Mouse (Mus musculus) urinary bladder, adult 2 months (tissue): ENCODE measurements at regions not wholly inside any gene's neighbourhood (a gene's known extent, or its start where the extent isn't known, plus 50 kb on each side); places are given as distances from the start of the nearest gene placed in this dataset.

Experiments
- DNase-seq: peaks from one replicate; pipeline ENCODE4 v3.0.0; 2022; ENCODE audit warnings: low spot score

- DNase-seq: no peak
Measured at GRCm38 (mm10) chr7:124455659-124456058, 473.0 kb downstream of the Hs3st4 start.

GRCm38 (mm10) chr7:124487326-124487725 lies 504.7 kb downstream of the Hs3st4 start:
- no peak for DNase-seq

GRCm38 (mm10) chr7:124491109-124491793 lies 508.6 kb downstream of the Hs3st4 start:
- DNase-seq: no peak

DNA sequence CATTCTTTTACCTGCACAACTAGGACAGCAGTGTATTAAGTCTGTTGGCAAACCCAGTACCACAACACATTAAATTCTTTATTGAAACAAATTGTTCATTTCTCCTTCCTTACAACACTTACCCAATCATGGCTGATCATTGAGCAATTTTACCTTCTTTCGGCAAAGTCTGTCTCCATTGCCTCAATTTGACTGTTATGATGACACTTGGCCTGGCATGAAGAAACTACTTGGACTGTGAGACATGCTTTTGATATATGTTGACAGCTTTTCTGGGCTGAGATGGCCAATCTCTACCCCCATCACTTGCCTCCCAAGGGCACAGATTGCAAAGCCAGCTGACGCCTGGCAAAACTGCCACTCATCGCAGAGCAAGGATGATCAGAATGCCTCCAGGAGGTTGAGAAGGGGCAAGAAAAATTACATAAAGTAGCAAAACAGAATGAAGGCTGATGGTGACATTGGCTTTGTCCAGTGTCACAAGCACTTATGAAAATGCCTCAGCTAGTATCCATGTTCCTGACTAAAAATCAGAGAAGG lies 509.3 kb downstream of the Hs3st4 start:
- DNase-seq: no peak

DNA sequence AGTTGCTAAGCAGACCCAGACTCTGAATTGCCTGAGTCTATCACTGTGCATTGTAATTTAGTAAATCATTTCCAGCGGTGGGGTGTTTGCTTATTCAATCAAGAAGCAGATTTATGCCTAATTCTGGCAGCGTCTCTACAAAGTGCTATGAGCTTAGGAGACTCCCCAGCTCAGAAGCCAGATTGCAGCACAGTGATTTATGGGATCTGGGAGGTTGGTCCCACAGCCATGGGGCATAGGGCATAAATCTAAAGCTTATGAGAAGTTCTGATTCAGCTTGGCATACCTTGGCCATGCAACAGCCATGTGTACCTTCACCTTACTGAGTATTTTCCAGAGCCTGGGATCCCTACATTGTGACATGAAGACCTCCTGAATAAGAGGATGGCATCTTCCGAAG lies 518.0 kb downstream of the Hs3st4 start:
- no peak for DNase-seq

- DNase-seq: no peak
Measured at GRCm38 (mm10) chr7:124502760-124503159, 520.1 kb downstream of the Hs3st4 start.

DNA sequence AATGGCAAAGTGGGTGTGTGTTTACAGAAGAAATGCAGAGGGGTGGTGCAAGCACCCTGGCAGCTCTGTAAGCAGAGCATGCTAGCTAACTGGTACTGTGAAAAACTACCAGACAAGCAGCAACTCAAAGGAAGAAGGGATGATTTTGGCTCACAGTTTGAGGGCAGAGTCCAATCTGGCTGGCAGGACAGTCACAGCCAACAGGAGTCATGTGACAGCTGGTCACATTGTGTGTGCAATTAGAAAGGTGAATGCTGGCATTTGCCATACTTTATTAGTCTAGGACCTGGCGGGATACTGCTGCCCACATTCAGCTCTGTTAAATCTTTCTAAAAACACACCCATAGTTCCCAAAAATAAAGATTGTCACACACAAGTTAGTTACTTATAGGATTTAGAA lies 566.4 kb downstream of the Hs3st4 start:
- no peak for DNase-seq

GRCm38 (mm10) chr7:124557213-124557612 lies 574.5 kb downstream of the Hs3st4 start:
- DNase-seq: no peak

DNA sequence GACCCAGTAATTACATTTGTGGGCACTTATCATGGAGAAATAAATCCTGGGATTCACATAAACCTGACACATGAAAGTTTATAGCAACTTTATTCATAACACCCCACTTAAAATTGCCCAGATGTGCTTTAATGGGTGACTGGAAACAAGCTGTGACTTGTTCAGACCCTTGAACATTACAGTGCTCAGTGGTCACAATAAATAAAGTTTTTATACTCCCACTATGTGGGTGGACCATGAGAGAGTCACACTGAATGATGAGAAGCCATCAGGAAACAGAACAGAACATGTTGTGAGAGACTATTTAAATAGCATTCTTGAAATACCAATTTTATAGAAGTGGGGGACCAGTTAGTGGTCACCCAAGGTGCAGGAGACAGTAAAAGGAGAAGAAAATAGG lies 588.1 kb downstream of the Hs3st4 start:
- DNase-seq: no peak

DNA sequence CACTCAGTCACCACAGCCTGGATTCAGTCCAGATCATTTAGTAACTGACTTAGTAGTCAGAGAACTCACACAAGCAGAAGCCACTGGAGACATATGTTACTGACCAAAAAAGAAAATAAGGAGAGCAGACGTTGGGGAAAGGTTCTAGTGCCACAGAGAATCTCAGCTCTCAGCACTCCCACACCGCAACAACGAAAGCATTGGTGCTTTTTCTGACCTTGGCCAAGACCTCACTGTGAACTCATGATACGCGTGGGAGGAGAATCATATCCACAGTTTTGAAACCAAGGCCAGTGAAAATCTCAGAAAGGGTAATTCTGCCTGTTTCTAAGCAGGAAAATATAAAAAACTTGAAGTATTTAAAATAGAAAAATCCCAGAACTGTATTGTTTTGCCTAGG lies 591.0 kb downstream of the Hs3st4 start:
- DNase-seq: no peak

- no peak for DNase-seq
Measured at GRCm38 (mm10) chr7:124581342-124581741, 598.7 kb downstream of the Hs3st4 start.

- DNase-seq: no peak
Measured at GRCm38 (mm10) chr7:124585296-124585695, 602.6 kb downstream of the Hs3st4 start.

DNA sequence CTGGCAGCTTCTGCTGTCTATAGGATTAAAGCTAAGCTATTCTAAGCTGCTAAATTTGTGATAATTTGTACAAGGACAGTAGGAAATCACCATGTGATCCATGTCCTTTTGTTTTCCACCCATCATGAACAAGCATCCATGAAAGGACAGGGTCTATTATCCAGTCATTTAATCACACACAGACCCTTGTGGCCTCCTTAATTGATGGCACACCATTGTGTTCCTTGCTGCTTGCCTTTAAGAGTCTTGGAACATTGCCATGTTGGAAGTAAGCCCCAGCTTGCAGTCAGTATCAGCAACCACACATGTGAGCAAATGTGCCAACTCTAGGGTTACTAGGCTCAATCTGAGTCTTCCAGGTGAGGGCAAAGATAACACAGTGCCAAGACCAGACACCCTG lies 608.7 kb downstream of the Hs3st4 start:
- no peak for DNase-seq

GRCm38 (mm10) chr7:124593462-124593861 lies 610.8 kb downstream of the Hs3st4 start:
- DNase-seq: no peak

DNA sequence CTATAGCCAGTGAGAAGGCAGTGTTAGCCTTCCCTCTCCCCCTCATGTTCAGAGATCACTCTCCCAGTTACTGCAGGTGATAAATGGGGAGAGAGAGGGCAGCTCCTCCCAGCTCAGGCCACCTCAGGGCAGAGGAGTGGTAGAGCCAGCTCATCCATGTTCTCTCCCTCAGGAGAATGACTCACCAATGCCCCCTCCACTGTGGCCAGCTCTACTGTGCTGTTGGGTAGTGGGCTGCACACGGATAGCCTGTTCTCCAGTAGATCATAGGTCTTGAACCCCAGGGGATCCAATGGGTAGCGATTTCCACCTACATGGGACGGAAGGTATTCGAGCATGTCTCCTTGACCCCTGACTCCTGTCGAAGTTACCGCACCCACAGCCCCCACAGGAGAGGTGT lies 618.1 kb downstream of the Hs3st4 start:
- DNase-seq: no peak

DNA sequence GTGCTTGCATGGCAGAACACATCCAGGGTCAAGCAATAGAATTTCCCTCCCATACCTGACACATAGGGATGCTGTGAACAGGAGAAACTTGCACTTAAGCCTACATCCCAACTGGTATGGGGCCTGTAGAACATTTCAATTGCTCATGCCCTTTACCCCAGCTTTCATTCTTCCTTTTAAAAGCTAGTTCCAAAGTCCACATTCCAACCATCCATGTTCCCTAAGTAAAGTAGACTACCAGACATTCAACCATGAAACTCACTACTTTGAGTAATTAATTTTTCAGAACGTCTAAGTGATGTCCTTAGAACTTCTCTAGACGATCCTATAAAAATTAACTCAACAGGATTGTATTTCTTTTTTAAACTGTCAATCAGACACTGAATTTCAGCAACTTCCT lies 621.9 kb downstream of the Hs3st4 start:
- DNase-seq: no peak

DNA sequence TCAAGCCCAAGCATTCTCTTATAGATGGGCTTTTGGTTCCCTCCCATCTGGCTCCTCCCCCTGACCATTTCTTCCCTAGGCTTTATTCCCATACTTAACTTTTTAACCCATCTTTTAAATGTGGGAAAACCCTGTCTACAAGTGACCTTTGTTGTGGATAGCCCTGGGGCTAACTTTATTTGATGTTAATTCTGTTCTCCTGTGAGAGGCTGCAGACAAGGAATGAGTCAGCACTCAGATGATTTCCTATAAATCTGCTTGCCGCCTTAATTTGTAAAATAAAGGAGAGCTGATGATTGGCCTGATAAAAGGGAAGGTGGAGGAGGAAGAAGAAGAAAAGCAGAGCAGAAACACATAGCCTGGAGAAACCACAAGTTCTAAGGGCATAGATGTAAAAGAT lies 623.3 kb downstream of the Hs3st4 start:
- no peak for DNase-seq

DNA sequence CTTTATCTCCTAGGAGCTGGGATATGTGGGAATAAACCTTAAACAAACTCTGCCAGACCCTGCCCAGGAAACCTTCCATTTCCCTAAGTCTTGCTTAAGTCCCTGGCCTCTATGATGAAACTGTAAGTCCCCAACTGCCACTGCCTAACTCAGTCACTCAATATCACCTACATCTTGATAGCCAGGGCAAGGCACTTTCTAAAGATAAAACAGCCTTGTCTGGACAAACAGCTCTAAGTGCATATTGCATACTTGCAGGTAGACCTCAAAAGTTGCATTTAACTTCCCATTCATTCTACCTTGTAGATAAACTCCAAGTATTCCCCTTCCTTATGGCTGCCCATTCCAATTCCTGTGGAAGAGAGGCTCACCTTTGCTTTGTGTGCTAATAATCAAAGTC lies 624.4 kb downstream of the Hs3st4 start:
- DNase-seq: no peak

DNA sequence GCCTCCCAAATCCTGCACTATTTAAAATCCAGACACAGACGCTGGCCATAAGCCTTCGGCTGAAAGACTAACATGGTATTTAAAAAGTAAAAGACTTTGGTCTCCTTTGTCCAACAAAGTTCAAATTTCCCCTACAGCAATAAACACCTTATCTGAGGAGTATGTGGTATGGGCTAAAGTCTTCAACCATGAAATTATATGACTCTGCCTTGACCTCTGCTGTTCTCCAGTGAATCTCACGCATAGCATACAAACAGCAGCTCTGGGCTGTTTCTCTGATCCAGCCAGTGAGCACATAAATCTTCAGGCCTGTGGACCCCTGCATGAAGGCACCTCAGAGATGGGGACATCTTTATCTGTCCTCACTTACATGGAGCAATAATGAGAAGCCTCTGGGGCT lies 627.8 kb downstream of the Hs3st4 start:
- DNase-seq: no peak

DNA sequence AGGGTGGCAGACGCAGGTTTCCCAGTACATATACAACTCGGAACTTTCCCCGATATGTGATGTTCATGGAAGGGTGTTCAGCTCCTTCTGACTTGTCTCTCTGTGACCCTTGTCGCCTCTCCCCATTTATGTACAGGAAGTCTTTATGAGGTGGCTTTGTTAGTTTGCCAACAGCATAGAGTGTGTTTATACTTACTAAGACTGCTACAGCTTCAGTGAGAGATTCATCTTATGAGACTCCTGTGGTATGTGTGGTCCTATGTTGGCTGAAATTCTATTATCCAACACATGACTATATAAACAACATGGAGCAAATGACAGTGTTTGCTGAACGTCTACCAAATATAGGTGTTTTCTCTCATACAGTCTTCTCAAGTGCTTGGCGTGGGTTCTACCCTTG lies 664.5 kb downstream of the Hs3st4 start:
- DNase-seq: no peak

DNA sequence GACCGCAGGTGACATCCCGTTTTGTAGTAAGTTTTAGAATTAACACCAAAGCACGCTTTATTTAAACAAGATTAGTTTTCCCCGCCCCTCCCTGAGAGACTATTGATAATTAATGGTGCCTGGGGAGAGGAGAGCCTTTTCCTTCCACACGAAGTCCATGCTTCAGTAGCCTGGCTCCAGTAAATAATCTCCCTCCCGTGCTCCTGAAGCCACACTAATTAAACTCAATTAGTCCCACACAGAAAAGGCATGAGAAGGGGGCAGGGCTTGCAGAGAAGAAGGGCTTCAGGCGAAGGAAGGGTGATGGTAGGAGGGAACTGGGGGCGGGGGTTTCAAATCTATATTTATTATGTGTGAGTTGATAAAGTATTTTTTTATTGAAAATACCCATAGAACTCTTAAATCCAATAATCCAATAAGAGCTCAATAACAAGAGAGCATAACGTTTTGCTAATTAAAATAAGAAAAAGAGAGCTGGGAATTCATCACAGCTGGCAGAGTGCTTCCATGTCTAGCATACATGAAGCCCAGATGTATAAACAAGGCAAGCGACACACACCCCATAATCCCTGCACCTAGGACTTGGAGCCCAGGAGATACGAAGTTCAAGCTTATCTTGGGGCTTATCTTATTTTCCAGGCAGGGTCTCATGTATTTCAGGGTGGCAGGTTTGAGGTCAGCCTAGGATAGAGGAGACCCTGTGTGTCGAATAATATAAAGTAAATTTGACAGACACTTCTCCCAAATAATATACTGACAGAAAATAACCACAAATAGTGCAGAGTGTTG lies 684.7 kb downstream of the Hs3st4 start:
- DNase-seq: no peak

- no peak for DNase-seq
Measured at GRCm38 (mm10) chr7:124668058-124668457, 685.4 kb downstream of the Hs3st4 start.

DNA sequence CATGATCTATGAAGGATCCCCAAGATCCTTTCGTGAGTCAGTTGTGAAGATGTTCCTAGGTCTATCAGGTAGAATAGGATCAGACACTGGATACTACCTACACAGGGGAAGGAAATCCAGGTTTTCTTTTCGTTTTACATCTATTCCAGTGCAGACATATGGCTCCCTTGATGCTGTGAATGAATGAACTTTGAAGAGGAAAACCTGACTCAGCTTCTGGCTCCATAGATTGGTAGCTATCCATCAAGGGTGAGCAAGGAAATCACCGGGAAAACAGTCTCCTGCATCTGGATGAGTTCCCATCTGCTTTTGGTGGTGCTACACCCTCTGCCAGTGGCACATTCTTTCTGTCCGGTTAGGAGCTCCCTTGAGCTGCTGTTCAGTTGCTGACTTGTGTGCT lies 687.8 kb downstream of the Hs3st4 start:
- no peak for DNase-seq
